Mouse (Mus musculus) neural tube, embryonic 12.5 days (tissue): ENCODE data around the gene Cage1. TPM values are rescaled to one million over a fixed set of nuclear protein-coding genes. Genes with fewer than 3 reads are reported as not detected.
A peak's percentile ranks its signal among the peaks of the same experiment; 100 is the strongest.

Source experiments
- ATAC-seq: fragments of 200-750 bp; cut with Nextera tagmentation; 2 replicates; pipeline ENCODE4 v1.8.0; 2017; ENCODE audit warnings: low read depth, mild to moderate bottlenecking, moderate TSS enrichment, moderate library complexity; ENCODE audit not compliant: low FRiP score
- H3K27ac ChIP-seq: fragments of 300-500 bp; sonication (generic); 2 replicates; pipeline ENCODE4 v1.5.1; 2016
- H3K27me3 ChIP-seq: fragments of 300-500 bp; sonication (generic); replicated peaks from 2 replicates; pipeline ENCODE4 v1.6.1; 2016; ENCODE audit warnings: mild to moderate bottlenecking
- H3K36me3 ChIP-seq: fragments of 300-500 bp; sonication (generic); 2 replicates; pipeline ENCODE4 v1.6.1; 2016; ENCODE audit warnings: mild to moderate bottlenecking
- H3K4me1 ChIP-seq: fragments of 300-500 bp; sonication (generic); 2 replicates; pipeline ENCODE4 v1.6.1; 2016
- H3K4me2 ChIP-seq: fragments of 300-500 bp; sonication (generic); replicated peaks from 2 replicates; pipeline ENCODE4 v1.6.1; 2016; ENCODE audit warnings: mild to moderate bottlenecking
- H3K4me3 ChIP-seq: fragments of 300-500 bp; sonication (generic); 2 replicates; pipeline ENCODE4 v1.5.1; 2016
- H3K9ac ChIP-seq: fragments of 300-500 bp; sonication (generic); 2 replicates; pipeline ENCODE4 v1.6.1; 2016; ENCODE audit warnings: mild to moderate bottlenecking
- H3K9me3 ChIP-seq: fragments of 300-500 bp; sonication (generic); 2 replicates; pipeline ENCODE4 v1.6.1; 2016; ENCODE audit warnings: mild to moderate bottlenecking
- WGBS: fragments of 180-500 bp; shearing (Covaris S2); methylation state at CpG from one replicate; pipeline ENCODE4 v1.1.7; 2016; 5-methylcytosine and 5-hydroxymethylcytosine counted together
- polyA plus RNA-seq: library from polyadenylated mRNA; unstranded; fragments of >200 nt; fragmentation: Nextera tagmentation; extraction: Ambion mirVana; gene quantifications from 2 replicates; pipeline ENCODE4 v1.2.1, GENCODE M21; 2016

Gene Cage1
- polyA plus RNA-seq, 1 experiment from 2014 or later = 1.4 TPM

- Histone ChIP-seq H3K27ac (no peak overlapping the region), H3K36me3 (no peaks in the 10 kb centered on the region), H3K9me3 (no peaks in the 10 kb centered on the region), H3K4me3 (no peak overlapping the region), H3K4me1 (peaks cover 15% of the 10 kb centered on the region; the same call in 1 of the 2 replicates), H3K4me2 (no peak overlapping the region), H3K9ac (no peak overlapping the region), H3K27me3 (no peaks in the 10 kb centered on the region)
- WGBS = 88% methylated on average over 11 of the region's 11 CpGs
- ATAC-seq = no peak
Measured at GRCm38 (mm10) chr13:37970887-37971530, 65.9 kb downstream of the Cage1 start.

- Histone ChIP-seq H3K36me3 (no peaks in the 10 kb centered on the region), H3K9ac (no peak overlapping the region), H3K9me3 (no peaks in the 10 kb centered on the region), H3K4me1 (peaks cover 15% of the 10 kb centered on the region; the same call in 1 of the 2 replicates), H3K27me3 (no peaks in the 10 kb centered on the region), H3K4me2 (no peak overlapping the region), H3K27ac (no peak overlapping the region), H3K4me3 (no peak overlapping the region)
- ATAC-seq = no peak
- WGBS = 75% methylated on average over 8 of the region's 8 CpGs
Measured at GRCm38 (mm10) chr13:37969988-37970387, 66.9 kb downstream of the Cage1 start.

GRCm38 (mm10) chr13:37969337-37969736 lies 67.5 kb downstream of the Cage1 start:
- no peak overlapping the region for H3K9ac ChIP-seq
- H3K9me3 ChIP-seq = no peaks in the 10 kb centered on the region
- H3K4me1 ChIP-seq = peaks cover 18% of the 10 kb centered on the region; the same call in 1 of the 2 replicates
- ATAC-seq = 0 out of 2 replicates have a peak, but pooled peaks have one; percentile 14
- WGBS = 7% methylated on average over 14 of the region's 14 CpGs
- H3K27me3 ChIP-seq = no peaks in the 10 kb centered on the region; the same call in 1 of the 2 replicates
- H3K4me3 ChIP-seq = no peak overlapping the region
- no peak overlapping the region for H3K27ac ChIP-seq
- no peaks in the 10 kb centered on the region for H3K36me3 ChIP-seq
- H3K4me2 ChIP-seq = peak overlapping the region; percentile 29; the same call in 1 of the 2 replicates

GRCm38 (mm10) chr13:37967565-37967964 lies 69.3 kb downstream of the Cage1 start:
- H3K4me1 ChIP-seq = peaks cover 25% of the 10 kb centered on the region; the same call in 1 of the 2 replicates
- H3K27ac ChIP-seq = no peak overlapping the region
- no peaks in the 10 kb centered on the region for H3K9me3 ChIP-seq
- H3K9ac ChIP-seq = peak overlapping the region; percentile 17; the same call in 1 of the 2 replicates
- 57% methylated on average over 10 of the region's 10 CpGs for WGBS
- H3K36me3 ChIP-seq = no peaks in the 10 kb centered on the region
- H3K27me3 ChIP-seq = no peaks in the 10 kb centered on the region; the same call in 1 of the 2 replicates
- no peak for ATAC-seq
- peak overlapping the region; percentile 31; the same call in 1 of the 2 replicates for H3K4me2 ChIP-seq
- H3K4me3 ChIP-seq = no peak overlapping the region

- ATAC-seq = no peak
- Histone ChIP-seq H3K4me2 (peak overlapping the region; percentile 31; the same call in 1 of the 2 replicates), H3K9ac (peak overlapping the region; percentile 17; the same call in 1 of the 2 replicates), H3K4me1 (peaks cover 25% of the 10 kb centered on the region; the same call in 1 of the 2 replicates), H3K27me3 (no peaks in the 10 kb centered on the region; the same call in 1 of the 2 replicates), H3K9me3 (no peaks in the 10 kb centered on the region), H3K36me3 (no peaks in the 10 kb centered on the region), H3K4me3 (no peak overlapping the region), H3K27ac (no peak overlapping the region)
- WGBS = 36% methylated on average over 12 of the region's 12 CpGs
Measured at GRCm38 (mm10) chr13:37967052-37967437, 69.8 kb downstream of the Cage1 start.

GRCm38 (mm10) chr13:37966256-37967051 lies 70.4 kb downstream of the Cage1 start:
- Histone ChIP-seq H3K27ac (no peak overlapping the region), H3K9me3 (no peaks in the 10 kb centered on the region), H3K4me3 (no peak overlapping the region), H3K9ac (no peak overlapping the region), H3K36me3 (no peaks in the 10 kb centered on the region), H3K27me3 (no peaks in the 10 kb centered on the region; the same call in 1 of the 2 replicates), H3K4me1 (peaks cover 25% of the 10 kb centered on the region; the same call in 1 of the 2 replicates), H3K4me2 (no peak overlapping the region)
- 70% methylated on average over 15 of the region's 15 CpGs for WGBS
- ATAC-seq = no peak

- H3K27me3 ChIP-seq = no peaks in the 10 kb centered on the region; the same call in 1 of the 2 replicates
- H3K9me3 ChIP-seq = no peaks in the 10 kb centered on the region
- H3K4me1 ChIP-seq = peaks cover 25% of the 10 kb centered on the region; the same call in 1 of the 2 replicates
- H3K9ac ChIP-seq = no peak overlapping the region
- H3K36me3 ChIP-seq = no peaks in the 10 kb centered on the region
- no peak for ATAC-seq
- 23% methylated on average over 17 of the region's 17 CpGs for WGBS
- H3K4me3 ChIP-seq = no peak overlapping the region
- H3K27ac ChIP-seq = no peak overlapping the region
- H3K4me2 ChIP-seq = no peak overlapping the region
Measured at GRCm38 (mm10) chr13:37965126-37965914, 71.5 kb downstream of the Cage1 start.

- ATAC-seq = no peak
Measured at GRCm38 (mm10) chr13:37964128-37965087, 72.5 kb downstream of the Cage1 start.

GRCm38 (mm10) chr13:37963354-37964007 lies 73.4 kb downstream of the Cage1 start:
- peak; percentile 48; the same call in 1 of the 2 replicates for ATAC-seq

More at GRCm38 (mm10) chr13:37964128-37965087, 72.5 kb downstream of the Cage1 start:
- Histone ChIP-seq H3K9ac (no peak overlapping the region), H3K4me1 (peaks cover 25% of the 10 kb centered on the region; the same call in 1 of the 2 replicates), H3K36me3 (no peaks in the 10 kb centered on the region), H3K4me3 (no peak overlapping the region), H3K27me3 (no peaks in the 10 kb centered on the region; the same call in 1 of the 2 replicates), H3K4me2 (peak overlapping the region; percentile 59), H3K27ac (no peak overlapping the region), H3K9me3 (no peaks in the 10 kb centered on the region)
- 46% methylated on average over 20 of the region's 20 CpGs for WGBS

GRCm38 (mm10) chr13:37962541-37962940 lies 74.3 kb downstream of the Cage1 start:
- Histone ChIP-seq H3K36me3 (no peaks in the 10 kb centered on the region), H3K4me3 (no peak overlapping the region)
- 91% methylated on average over 9 of the region's 9 CpGs for WGBS

More at GRCm38 (mm10) chr13:37963354-37964007, 73.4 kb downstream of the Cage1 start:
- Histone ChIP-seq H3K9me3 (no peaks in the 10 kb centered on the region), H3K27ac (no peak overlapping the region), H3K4me3 (peak overlapping the region; percentile 34), H3K27me3 (no peaks in the 10 kb centered on the region; the same call in 1 of the 2 replicates), H3K4me2 (peak overlapping the region; percentile 59), H3K36me3 (no peaks in the 10 kb centered on the region), H3K4me1 (peaks cover 25% of the 10 kb centered on the region; the same call in 1 of the 2 replicates), H3K9ac (peak overlapping the region; percentile 44; the same call in 1 of the 2 replicates)
- under 1% methylated on average over 12 of the region's 12 CpGs for WGBS

More at GRCm38 (mm10) chr13:37962541-37962940, 74.3 kb downstream of the Cage1 start:
- Histone ChIP-seq H3K9me3 (no peaks in the 10 kb centered on the region), H3K9ac (no peak overlapping the region), H3K4me2 (no peak overlapping the region), H3K4me1 (peaks cover 25% of the 10 kb centered on the region; the same call in 1 of the 2 replicates), H3K27ac (no peak overlapping the region), H3K27me3 (no peaks in the 10 kb centered on the region; the same call in 1 of the 2 replicates)
- ATAC-seq = no peak
